Mouse (Mus musculus): Measurements from ENCODE around the gene Peg10. TPM values are rescaled to one million over a fixed set of nuclear protein-coding genes. Genes with fewer than 3 reads are reported as not detected.
A peak's percentile ranks its signal among the peaks of the same experiment; 100 is the strongest.
"Not testable (repeated sequence)": the region's sequence is repeated elsewhere in the genome, so short reads cannot be mapped to it uniquely, and the experiment has no call there.

The Peg10 gene
- total RNA-seq, 2 experiments from 2014 or later: not detected

GRCm38 (mm10) chr6:4747677-4748505 is 785 bp downstream of the Peg10 start:
- ATAC-seq (replicated peaks; ENCODE audit: low FRiP score, poor library complexity, severe bottlenecking): no peak

- no peak for ATAC-seq (replicated peaks; ENCODE audit: low FRiP score, poor library complexity, severe bottlenecking)
Observed at GRCm38 (mm10) chr6:4748506-4748961, 1.4 kb downstream of the Peg10 start.

GRCm38 (mm10) chr6:4749091-4749490 is 2.0 kb downstream of the Peg10 start:
- ATAC-seq (replicated peaks; ENCODE audit: low FRiP score, poor library complexity, severe bottlenecking): peak; percentile 87

- no peak for ATAC-seq (replicated peaks; ENCODE audit: low FRiP score, poor library complexity, severe bottlenecking)
Observed at GRCm38 (mm10) chr6:4751355-4751754, 4.2 kb downstream of the Peg10 start.

DNA sequence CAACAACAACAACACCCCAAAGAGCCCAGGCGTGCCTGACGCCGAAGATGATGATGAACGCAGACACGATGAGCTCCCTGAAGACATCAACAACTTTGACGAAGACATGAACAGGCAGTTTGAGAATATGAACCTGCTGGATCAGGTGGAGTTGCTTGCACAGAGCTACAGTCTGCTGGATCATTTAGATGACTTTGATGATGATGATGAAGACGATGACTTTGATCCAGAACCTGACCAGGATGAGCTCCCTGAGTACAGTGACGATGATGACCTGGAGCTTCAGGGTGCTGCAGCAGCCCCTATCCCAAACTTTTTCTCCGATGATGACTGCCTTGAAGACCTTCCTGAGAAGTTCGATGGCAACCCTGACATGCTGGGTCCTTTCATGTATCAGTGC is 7.2 kb downstream of the Peg10 start:
- no peak for ATAC-seq (replicated peaks; ENCODE audit: low FRiP score, poor library complexity, severe bottlenecking)

- ATAC-seq (replicated peaks; ENCODE audit: low FRiP score, poor library complexity, severe bottlenecking): no peak
Observed at GRCm38 (mm10) chr6:4754886-4755285, 7.8 kb downstream of the Peg10 start.

DNA sequence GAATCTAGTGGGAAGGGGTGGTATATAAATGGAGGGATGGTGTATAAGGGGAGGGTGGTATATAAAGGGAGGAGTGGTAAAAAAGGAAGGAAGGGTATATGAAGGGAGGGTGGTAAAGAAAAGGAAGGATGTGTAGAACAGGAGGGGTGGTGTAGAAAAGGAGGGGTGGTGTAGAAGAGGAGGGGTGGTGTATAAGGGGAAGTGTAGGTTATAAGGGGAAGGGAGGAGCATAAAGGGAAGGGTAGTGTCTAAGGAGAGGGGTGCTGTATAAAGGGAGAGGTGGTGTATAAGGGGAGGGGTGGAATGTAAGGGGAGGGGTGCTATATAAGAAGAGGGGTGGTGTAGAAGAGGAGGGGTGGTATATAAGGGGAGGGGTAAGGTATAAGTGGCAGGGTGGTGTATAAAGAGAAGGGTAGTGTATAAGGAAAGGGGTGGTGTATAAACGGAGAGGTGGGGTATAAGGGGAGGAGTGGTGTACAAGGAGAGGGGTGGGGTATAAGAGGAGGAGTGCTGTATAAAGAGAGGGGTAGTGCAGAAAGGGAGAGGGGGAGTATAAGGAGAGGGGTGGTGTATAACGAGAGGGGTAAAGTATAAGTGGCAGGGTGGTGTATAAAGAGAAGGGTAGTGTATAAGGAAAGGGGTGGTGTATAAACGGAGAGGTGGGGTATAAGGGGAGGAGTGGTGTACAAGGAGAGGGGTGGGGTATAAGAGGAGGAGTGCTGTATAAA is 14.5 kb downstream of the Peg10 start:
- ATAC-seq (replicated peaks; ENCODE audit: low FRiP score, poor library complexity, severe bottlenecking): not testable (repeated sequence)

DNA sequence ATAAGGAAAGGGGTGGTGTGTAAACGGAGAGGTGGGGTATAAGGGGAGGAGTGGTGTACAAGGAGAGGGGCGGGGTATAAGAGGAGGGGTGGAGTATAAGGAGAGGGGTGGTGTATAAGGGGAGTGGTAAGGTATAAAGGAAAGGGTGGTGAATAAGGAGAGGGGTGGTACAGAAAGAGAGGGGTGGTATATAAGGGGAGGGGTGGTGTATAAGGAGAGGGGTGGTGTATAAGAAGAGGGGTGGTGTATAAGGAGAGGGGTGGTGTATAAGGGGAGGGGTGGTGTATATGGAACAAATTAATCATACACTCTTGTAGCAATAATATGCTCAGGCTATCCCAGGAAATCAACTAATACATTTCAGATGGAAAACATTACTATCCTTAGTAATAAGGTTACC is 15.1 kb downstream of the Peg10 start:
- peak; percentile 77 for ATAC-seq (replicated peaks; ENCODE audit: low FRiP score, poor library complexity, severe bottlenecking)

DNA sequence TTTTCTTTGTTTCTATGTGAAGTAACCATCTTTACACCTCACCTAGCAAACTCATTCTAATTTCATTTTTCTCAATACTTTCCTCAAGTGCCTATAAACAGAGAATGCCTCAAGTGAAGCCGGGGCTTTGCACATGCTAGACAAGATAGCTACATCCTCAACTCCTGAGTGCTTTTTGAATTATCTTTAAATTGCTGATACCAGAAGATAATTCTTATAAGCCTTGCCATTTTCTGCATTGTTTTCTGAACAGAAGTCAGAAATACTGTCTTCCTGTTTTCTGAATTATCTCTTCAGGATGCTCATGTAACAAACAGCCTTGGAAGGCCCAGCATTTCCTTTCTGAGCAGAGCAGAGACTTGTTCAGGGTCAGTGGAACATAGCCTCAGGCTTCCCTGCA is 49.2 kb downstream of the Peg10 start:
- ATAC-seq (replicated peaks; ENCODE audit: low FRiP score, poor library complexity, severe bottlenecking): no peak

- ATAC-seq (replicated peaks; ENCODE audit: low FRiP score, poor library complexity, severe bottlenecking): not testable (repeated sequence)
Observed at GRCm38 (mm10) chr6:4797317-4797716, 50.2 kb downstream of the Peg10 start.

DNA sequence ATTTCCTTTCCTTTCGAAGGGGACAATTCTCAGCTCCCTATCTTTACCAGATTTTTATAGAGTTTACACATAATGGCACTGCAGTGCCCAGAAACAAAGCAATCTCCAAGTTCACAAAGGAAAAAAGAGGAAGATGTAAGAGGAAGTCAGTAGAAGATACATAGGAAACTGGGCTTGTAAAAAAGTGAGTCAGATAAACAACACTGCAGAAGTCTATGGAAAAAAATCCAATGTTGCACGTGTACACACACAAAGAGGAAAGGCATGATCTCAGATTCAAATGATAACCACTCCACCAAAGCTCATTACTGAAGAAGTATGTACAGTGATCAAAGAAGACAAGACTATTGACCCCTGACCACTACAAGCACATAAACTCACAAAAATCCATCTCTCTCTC is 51.3 kb downstream of the Peg10 start:
- ATAC-seq (replicated peaks; ENCODE audit: low FRiP score, poor library complexity, severe bottlenecking): no peak

DNA sequence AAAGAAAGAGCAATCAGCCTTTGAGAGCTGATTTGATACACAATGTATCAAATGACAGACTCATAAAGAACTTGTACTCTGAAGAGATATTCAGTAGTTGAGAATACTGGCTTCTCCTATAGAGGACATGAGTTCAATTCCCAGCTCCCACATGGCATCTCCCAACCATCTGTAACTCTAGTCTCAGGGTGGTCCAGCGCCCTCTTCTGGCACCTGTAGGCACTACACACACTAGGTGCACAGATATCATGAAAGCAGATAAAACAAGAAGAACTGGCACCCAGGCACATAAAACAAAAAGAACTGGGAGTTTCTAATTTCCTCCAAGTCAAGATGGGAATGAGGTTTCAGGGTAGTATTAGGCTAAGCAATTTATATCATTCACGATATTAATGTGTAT is 52.3 kb downstream of the Peg10 start:
- ATAC-seq (replicated peaks; ENCODE audit: low FRiP score, poor library complexity, severe bottlenecking): no peak

DNA sequence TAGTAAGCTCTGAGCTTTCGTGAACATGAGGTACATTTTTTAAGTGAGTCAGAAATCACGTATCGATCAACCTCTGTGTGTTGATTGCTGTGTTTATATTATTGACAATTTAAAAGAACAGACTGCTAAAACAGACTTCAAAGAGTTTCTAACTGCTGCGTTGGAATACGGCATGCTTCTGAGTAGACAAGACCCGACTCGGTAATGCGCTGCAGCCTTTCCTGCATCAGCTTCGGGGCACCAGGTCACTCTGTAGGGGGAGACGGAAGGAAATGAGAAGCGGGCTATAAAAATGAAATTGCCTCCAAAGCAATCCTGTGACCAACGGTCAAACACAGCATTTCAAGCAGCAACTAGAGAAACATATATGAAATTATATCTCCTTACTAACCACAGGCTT is 59.9 kb downstream of the Peg10 start:
- ATAC-seq (replicated peaks; ENCODE audit: low FRiP score, poor library complexity, severe bottlenecking): no peak

Other genes starting within 250 kb of the Peg10 start
- gene Col1a2, start 242.5 kb upstream of the Peg10 start, total RNA-seq (2015; ENCODE audit: low replicate concordance): 2.9 and 5.0 TPM in 2 replicates
- 2.5 and 3.0 TPM in 2 replicates for gene Col1a2, start 242.5 kb upstream of the Peg10 start, total RNA-seq (2017; ENCODE audit: low replicate concordance)
- gene Casd1, start 146.5 kb upstream of the Peg10 start, total RNA-seq (2015; ENCODE audit: low replicate concordance): 6.1 and 7.5 TPM in 2 replicates
- gene Casd1, start 146.5 kb upstream of the Peg10 start, total RNA-seq (2017; ENCODE audit: low replicate concordance): 6.0 and 7.3 TPM in 2 replicates
- 3.4 TPM in 1 of 2 replicates, not detected in the other for gene Sgce, start 99 bp upstream of the Peg10 start, total RNA-seq (2015; ENCODE audit: low replicate concordance)
- gene Sgce, start 99 bp upstream of the Peg10 start, total RNA-seq (2017; ENCODE audit: low replicate concordance): 0.64 TPM in 1 of 2 replicates, not detected in the other
- 0.36 and 0.42 TPM in 2 replicates for gene Ppp1r9a, start 155.6 kb downstream of the Peg10 start, total RNA-seq (2015; ENCODE audit: low replicate concordance)
- gene Ppp1r9a, start 155.6 kb downstream of the Peg10 start, total RNA-seq (2017; ENCODE audit: low replicate concordance): 0.30 and 1.3 TPM in 2 replicates